Mouse (Mus musculus): Measurements from ENCODE around the gene Dntt.

GRCm38 (mm10) chr19:40996722-40997121 lies 32.4 kb upstream of the Dntt start:
- no peak for TF ChIP-seq POLR2A (IDR thresholded peaks at IDR 0.05; ENCODE audit: borderline replicate concordance, extremely low read depth, insufficient read depth, insufficient read length, poor library complexity, severe bottlenecking)
- no peak for TF ChIP-seq CTCF (IDR thresholded peaks at IDR 0.05; ENCODE audit: borderline replicate concordance, extremely low read depth, insufficient read depth, insufficient read length)

Measured in brain, embryonic 14.5 days (tissue).